Mouse (Mus musculus) E14TG2a.4 (cell line): ENCODE results near the gene Tob2.
A peak's percentile ranks its signal among the peaks of the same experiment; 100 is the strongest.

ENCODE experiments used
- H3K27me3 ChIP-seq: 2 replicates; pipeline ENCODE4 v1.6.1; 2014; ENCODE audit warnings: low read length, control low read depth; ENCODE audit not compliant: insufficient read depth
- H3K36me3 ChIP-seq: 2 replicates; pipeline ENCODE4 v1.6.1; 2014; ENCODE audit warnings: low read length, control low read depth; ENCODE audit not compliant: insufficient read depth
- H3K4me1 ChIP-seq: replicated peaks from 2 replicates; pipeline ENCODE4 v1.6.1; 2014; ENCODE audit warnings: low read depth, low read length, control low read depth
- H3K4me3 ChIP-seq: replicated peaks from 2 replicates; pipeline ENCODE4 v1.5.1; 2014; ENCODE audit warnings: mild to moderate bottlenecking, low read length
- H3K9me3 ChIP-seq: 2 replicates; pipeline ENCODE4 v1.6.1; 2014; ENCODE audit warnings: low read length, control low read depth
- CTCF ChIP-seq: conservative IDR thresholded peaks from 2 replicates; pipeline ENCODE4 v1.5.1; 2014; ENCODE audit warnings: low read length
- NANOG ChIP-seq: IDR thresholded peaks from 2 replicates; pipeline ENCODE4 v1.6.1; 2014; ENCODE audit warnings: borderline replicate concordance, low read length, mixed read lengths
- POU5F1 ChIP-seq: IDR thresholded peaks from 2 replicates; pipeline ENCODE4 v1.6.1; 2014; ENCODE audit warnings: low read length, borderline replicate concordance

Gene Tob2

DNA sequence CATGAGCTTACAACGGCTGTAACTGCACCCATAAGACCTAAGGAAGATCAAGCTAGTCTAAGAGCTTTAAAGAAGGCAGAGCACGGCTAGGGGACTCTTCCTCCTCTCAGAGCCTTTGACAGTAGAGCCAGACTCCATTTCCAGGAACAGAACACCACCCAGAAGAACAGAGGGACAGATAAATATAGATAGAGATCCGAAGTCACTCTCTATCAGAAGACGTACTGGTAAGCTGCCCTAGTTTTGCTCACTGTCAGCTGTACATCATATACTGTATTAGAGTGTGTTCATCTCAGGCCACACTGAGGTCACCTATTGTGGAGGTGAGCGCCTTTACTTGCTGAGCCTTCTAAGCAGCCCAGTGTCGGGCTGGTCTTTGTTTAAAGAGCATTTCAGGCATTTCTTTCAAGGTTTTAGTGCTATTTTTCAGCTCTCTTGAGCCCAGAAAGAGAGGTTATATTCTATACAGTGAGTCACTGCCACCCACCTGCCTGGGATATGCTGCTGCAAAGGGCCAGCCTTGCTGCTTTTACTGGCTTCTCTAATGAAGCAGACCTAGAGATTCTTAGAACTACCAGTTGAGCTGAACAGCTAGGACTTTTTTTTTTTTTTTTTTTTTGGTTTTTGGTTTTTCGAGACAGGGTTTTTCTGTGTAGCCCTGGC lies 32.7 kb upstream of the Tob2 start:
- TF ChIP-seq CTCF (no peak), POU5F1 (no peak), NANOG (no peak)
- peaks cover 93% of the 10 kb centered on the region for H3K36me3 ChIP-seq
- 0 out of 2 replicates have a peak overlapping the region, but pooled peaks have one; percentile 41 for H3K4me3 ChIP-seq
- peaks cover 83% of the 10 kb centered on the region for H3K4me1 ChIP-seq
- no peaks in the 10 kb centered on the region for H3K9me3 ChIP-seq
- H3K27me3 ChIP-seq: no peaks in the 10 kb centered on the region

DNA sequence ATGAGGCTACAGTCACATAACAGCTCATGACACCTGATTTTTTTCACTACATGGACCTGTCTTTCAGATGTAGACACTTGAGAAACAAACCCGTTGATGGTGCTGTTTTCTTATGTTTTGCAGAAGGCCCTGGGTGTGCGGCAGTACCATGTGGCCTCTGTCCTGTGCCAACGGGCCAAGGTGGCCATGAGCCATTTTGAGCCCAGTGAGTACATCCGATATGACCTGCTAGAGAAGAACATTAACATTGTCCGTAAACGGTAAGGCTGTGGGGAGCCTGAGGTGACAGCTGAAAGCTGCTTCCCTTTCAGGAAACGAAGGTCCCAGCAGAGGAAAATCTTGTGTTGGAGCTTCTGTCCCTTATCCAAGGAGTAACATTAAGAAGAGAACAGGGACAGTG lies 30.6 kb upstream of the Tob2 start:
- H3K36me3 ChIP-seq: peaks cover 88% of the 10 kb centered on the region
- TF ChIP-seq CTCF (no peak), NANOG (no peak), POU5F1 (no peak)
- peaks cover 87% of the 10 kb centered on the region for H3K4me1 ChIP-seq
- H3K27me3 ChIP-seq: no peaks in the 10 kb centered on the region
- no peak overlapping the region for H3K4me3 ChIP-seq
- H3K9me3 ChIP-seq: no peaks in the 10 kb centered on the region

DNA sequence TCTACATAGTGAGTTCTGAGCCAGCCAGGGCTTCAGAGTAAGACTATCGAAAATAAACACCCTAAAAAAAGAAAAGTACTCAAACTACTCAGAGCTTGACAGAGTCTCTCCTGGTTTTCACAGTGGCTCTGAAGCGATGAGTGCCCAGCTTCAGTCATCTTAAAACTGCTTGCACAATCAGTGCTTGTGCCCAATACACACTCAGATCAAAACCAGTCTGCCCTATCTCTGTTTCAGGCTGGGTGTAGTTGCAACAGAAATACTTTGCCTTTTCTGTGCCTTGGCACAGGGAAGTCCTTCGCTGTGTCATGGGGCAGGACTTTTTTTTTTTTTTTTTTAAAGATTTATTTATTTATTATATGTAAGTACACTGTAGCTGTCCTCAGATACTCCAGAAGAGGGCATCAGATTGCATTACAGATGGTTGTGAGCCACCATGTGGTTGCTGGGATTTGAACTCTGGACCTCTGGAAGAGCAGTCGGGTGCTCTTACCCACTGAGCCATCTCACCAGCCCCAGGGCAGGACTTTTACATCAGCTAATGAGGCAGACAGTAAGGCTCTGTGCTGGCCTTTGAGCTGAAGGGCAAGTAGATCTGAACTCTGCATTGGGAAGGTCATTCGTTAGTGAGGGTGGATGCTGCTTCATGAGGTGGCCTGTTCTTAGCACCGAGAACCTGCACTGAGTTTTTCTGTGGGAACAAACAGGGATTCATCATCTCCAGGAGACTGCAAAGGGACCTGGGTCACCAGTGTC lies 28.4 kb upstream of the Tob2 start:
- no peak for TF ChIP-seq CTCF
- no peak for TF ChIP-seq NANOG
- no peak for TF ChIP-seq POU5F1
- H3K4me1 ChIP-seq: peaks cover 77% of the 10 kb centered on the region
- no peaks in the 10 kb centered on the region for H3K9me3 ChIP-seq
- no peaks in the 10 kb centered on the region for H3K27me3 ChIP-seq
- H3K4me3 ChIP-seq: no peak overlapping the region
- peaks cover 82% of the 10 kb centered on the region for H3K36me3 ChIP-seq

DNA sequence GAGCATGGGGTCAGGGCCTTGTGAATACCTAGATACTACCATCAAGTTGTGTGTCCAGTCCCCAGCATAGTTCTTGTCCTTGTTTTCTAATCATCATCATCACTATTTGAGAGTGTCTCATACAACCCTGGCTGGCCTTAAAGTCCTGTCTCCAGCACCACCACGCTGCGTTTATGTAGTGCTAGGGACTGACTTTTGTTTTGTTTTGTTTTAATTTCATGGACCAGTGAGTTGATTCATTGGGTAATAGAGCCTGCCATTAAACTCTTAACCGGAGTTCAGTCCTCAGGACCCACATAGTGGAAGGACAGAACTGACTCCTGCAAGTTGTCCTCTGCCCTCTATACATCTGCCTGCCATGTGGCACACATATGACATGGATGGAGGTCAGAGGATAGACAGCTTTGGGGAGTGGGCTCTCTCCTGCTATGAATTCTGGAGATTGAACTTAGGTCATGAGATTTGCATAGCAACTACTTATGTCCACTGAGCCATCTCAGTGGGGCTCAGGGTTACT lies 26.9 kb upstream of the Tob2 start:
- Histone ChIP-seq H3K4me3 (no peak overlapping the region), H3K36me3 (peaks cover 83% of the 10 kb centered on the region), H3K4me1 (peaks cover 71% of the 10 kb centered on the region), H3K27me3 (no peaks in the 10 kb centered on the region), H3K9me3 (no peaks in the 10 kb centered on the region)
- no peak for TF ChIP-seq POU5F1
- TF ChIP-seq CTCF: no peak
- TF ChIP-seq NANOG: no peak

DNA sequence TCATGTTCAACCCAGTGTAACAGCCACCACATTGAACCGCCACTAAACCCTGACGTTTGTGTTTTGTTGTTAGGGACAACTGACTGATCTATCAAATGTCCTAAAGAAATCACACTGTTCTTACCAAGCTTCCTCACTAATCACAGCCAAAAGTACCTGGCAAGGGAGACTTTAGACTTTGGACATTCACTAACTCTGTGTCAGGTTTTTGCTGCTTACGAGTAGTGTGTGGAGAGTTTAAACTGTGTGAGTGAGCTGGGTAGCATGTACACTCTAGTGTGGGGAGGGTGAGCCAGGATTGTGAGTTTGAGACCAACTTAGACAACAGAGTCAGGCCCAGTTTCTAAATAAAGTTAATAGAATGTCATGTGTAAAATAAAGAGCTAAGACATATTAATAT lies 23.8 kb upstream of the Tob2 start:
- no peaks in the 10 kb centered on the region for H3K9me3 ChIP-seq
- peaks cover 58% of the 10 kb centered on the region for H3K36me3 ChIP-seq
- no peak overlapping the region for H3K4me3 ChIP-seq
- TF ChIP-seq POU5F1 (no peak), CTCF (no peak), NANOG (no peak)
- H3K27me3 ChIP-seq: no peaks in the 10 kb centered on the region
- peaks cover 68% of the 10 kb centered on the region for H3K4me1 ChIP-seq

DNA sequence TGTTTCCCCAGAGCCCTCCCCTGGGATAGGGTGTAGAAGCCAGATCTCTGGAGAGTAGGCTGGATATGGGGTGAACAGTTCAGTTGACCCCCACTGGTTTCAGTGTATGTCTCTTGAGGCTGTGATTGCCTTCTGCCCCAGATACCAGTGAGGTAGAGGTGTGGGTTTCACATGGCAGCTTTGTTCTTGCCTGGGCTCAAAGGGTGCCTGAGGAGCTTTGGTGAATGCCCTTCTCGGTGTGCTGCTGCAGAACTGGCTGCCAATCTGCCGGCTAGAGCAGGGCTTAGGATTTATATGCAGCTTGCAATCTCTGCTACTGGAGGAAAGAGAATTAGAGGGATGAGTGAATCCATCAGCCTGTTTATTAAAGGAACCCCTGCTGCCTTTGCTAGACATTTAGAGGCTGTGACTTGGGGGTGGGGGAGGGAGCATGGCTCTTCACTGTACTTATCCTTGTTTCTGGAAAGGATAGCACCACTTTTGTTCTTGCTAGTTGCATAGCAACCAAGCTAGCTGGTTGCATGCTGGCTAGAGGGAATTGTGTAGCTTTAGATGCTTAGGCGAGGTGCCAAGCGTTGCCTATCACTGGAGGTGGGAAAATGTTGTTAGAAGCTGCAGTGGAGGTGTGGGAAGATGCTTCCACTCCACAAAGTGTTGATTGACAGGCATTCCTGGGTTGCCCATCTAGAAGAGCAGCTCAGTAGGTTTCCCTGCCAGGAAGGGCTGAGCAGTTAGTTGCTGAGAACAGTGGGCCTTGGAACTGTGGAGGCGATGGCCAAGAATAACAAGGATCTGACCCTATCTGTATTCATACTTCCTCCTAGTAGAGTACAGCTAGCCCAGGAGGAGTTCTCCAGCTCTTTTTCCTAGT lies 21.2 kb upstream of the Tob2 start:
- H3K36me3 ChIP-seq: peaks cover 52% of the 10 kb centered on the region
- H3K9me3 ChIP-seq: no peaks in the 10 kb centered on the region
- H3K4me1 ChIP-seq: peaks cover 64% of the 10 kb centered on the region
- TF ChIP-seq NANOG (no peak), CTCF (no peak), POU5F1 (no peak)
- no peaks in the 10 kb centered on the region for H3K27me3 ChIP-seq
- H3K4me3 ChIP-seq: no peak overlapping the region

DNA sequence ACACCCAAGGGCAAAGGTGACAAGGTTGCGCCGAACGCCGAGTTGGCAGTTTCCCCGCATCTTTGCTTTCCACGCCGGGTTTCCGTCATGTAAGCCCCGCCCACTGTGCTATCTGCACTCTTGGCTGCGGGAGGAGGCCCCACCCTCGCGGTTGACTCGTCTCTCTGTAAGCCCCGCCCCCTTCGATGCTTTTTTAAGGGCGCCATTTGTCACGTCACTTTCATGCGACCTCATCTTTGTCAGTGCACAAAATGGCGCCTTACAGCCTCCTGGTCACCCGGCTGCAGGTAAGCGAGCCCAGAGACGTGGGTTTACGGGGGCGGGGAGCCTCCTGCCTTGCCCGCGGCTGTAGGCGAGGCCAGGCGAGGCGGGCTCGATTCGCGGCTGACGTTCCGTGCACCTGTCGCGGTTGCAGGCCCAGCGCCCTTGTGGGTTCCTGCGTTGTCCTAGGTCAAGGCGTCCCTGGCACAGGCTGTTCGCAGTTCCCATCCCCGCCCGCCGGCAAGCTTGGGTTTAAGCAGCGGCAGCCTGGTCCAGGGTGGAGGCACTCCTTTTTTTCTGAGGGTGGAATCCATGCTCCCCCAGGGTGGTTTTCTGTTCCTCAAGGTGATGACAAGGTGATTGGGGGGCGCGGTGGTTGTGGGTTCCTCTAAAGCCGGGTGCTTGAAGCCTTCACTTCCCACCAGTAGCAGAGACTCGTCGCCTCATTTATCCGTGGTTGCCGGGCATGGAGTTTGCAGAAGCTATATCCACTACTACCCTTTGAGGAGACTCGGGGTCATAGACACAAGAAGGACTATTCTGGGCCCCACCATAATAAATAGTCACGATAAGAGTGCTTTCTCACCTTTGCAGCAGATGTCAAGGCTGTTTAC lies 13.9 kb upstream of the Tob2 start, which contains the start of gene Aco2:
Aco2 (plus strand) TSS at position 48 of the 875 bp plus-strand sequence.
- no peaks in the 10 kb centered on the region for H3K9me3 ChIP-seq
- H3K4me3 ChIP-seq: peak within 1 kb of the TSS; percentile 100
- H3K4me1 ChIP-seq: peaks cover 68% of the 10 kb centered on the region
- no peaks in the 10 kb centered on the region for H3K27me3 ChIP-seq
- TF ChIP-seq CTCF (no peak), POU5F1 (no peak), NANOG (no peak)
- peaks cover 51% of the 10 kb centered on the region for H3K36me3 ChIP-seq
